Mouse (Mus musculus) liver, postnatal 0 days (tissue): Measurements from ENCODE around the gene Tmco1.

ENCODE experiments used
- CTCF ChIP-seq: sonication (generic); IDR thresholded peaks from 2 replicates; pipeline ENCODE4 v1.5.1; 2016; ENCODE audit warnings: antibody characterized with exemption, low read depth
- EP300 ChIP-seq: IDR thresholded peaks from 2 replicates; pipeline ENCODE4 v1.6.1; 2016; ENCODE audit warnings: antibody characterized with exemption, low read depth, mild to moderate bottlenecking

- TF ChIP-seq CTCF (no peak), EP300 (no peak)
Observed at GRCm38 (mm10) chr1:167321691-167322090, 13.5 kb downstream of the Tmco1 start.
